In genomic region chr3:122659261-122659917, GRCm38 (mm10) we compare ENCODE assay signal across 18 mouse cellular contexts.
"Had no signal": no experiment of that assay in that cellular context is flagged by ENCODE, and none has a peak within 500 bp of the region (broad histone marks: within the 10 kb centered on the region; RNA-seq: fewer than 3 reads in every experiment).

No protein-coding gene starts in this region.

- H3K4me1 ChIP-seq: midbrain, embryonic 13.5 days; neural tube, embryonic 13.5 days; neural tube, embryonic 15.5 days had no signal

- H3K36me3 ChIP-seq: midbrain, embryonic 13.5 days; neural tube, embryonic 13.5 days; neural tube, embryonic 15.5 days had no signal

- H3K4me3 ChIP-seq: midbrain, embryonic 13.5 days; myocyte; neural tube, embryonic 13.5 days; neural tube, embryonic 15.5 days had no signal

- ATAC-seq: midbrain, embryonic 13.5 days; midbrain, embryonic 16.5 days had no signal

- H3K27me3 ChIP-seq: midbrain, embryonic 13.5 days; neural tube, embryonic 13.5 days; neural tube, embryonic 15.5 days had no signal

- H3K9ac ChIP-seq: lung, embryonic 14.5 days; midbrain, embryonic 13.5 days; neural tube, embryonic 13.5 days; neural tube, embryonic 15.5 days had no signal

- DNase-seq: lung, adult 18-20 months; lung, embryonic 14.5 days; lung, postnatal 10 days; lung, postnatal 4 days; retina, postnatal 1 day; right cerebral cortex, adult 18-20 months; right cerebral cortex, postnatal 25 days; right cerebral cortex, postnatal 4 days; spleen, adult 18-20 months; thymus, adult 18-20 months; thymus, postnatal 14 days; thymus, postnatal 36 days had no signal

- H3K9me3 ChIP-seq: midbrain, embryonic 13.5 days; neural tube, embryonic 13.5 days; neural tube, embryonic 15.5 days had no signal

- H3K27ac ChIP-seq: midbrain, embryonic 13.5 days; neural tube, embryonic 13.5 days; neural tube, embryonic 15.5 days had no signal

- H3K4me2 ChIP-seq: lung, embryonic 14.5 days; midbrain, embryonic 11.5 days; midbrain, embryonic 13.5 days; neural tube, embryonic 13.5 days; neural tube, embryonic 15.5 days had no signal
